Mouse (Mus musculus) ES-E14 (cell line): ENCODE measurements at regions not wholly inside any gene's neighbourhood (a gene's known extent, or its start where the extent isn't known, plus 50 kb on each side); places are given as distances from the start of the nearest gene placed in this dataset.

Experiments
- DNase-seq: peaks from one replicate; pipeline ENCODE4 v3.0.0-alpha.2; 2013; ENCODE audit warnings: low read depth, low spot score
- H3K27ac ChIP-seq: 2 replicates; pipeline ENCODE4 v1.5.1; 2012; ENCODE audit warnings: low read depth, mild to moderate bottlenecking, low read length, moderate library complexity, mixed read lengths; ENCODE audit not compliant: poor library complexity, insufficient read depth, severe bottlenecking
- H3K36me3 ChIP-seq: 2 replicates; pipeline ENCODE4 v1.6.1; 2012; ENCODE audit warnings: mild to moderate bottlenecking, low read length, moderate library complexity, mixed read lengths; ENCODE audit not compliant: control insufficient read depth, poor library complexity, insufficient read depth, severe bottlenecking
- H3K4me1 ChIP-seq, 2 experiments: fragments of 150-350 bp in 1 of 2; sonication (generic) in 1 of 2; 2 replicates each; pipeline ENCODE4 v1.6.1; 2012; ENCODE audit warnings: low read length in 2 of 2, mild to moderate bottlenecking in 1 of 2, mixed read lengths in 1 of 2; ENCODE audit not compliant: control insufficient read depth in 2 of 2, insufficient read depth in 2 of 2, poor library complexity in 1 of 2
- H3K4me3 ChIP-seq, 2 experiments: fragments of 150-350 bp in 1 of 2; sonication (generic) in 1 of 2; 2 replicates each; pipeline ENCODE4 v1.5.1; 2012; ENCODE audit warnings: low read length in 2 of 2, low read depth in 1 of 2, mild to moderate bottlenecking in 1 of 2, mixed read lengths in 1 of 2; ENCODE audit not compliant: insufficient read depth in 1 of 2, poor library complexity in 1 of 2, severe bottlenecking in 1 of 2
- H3K9ac ChIP-seq: 2 replicates; pipeline ENCODE4 v1.6.1; 2012; ENCODE audit warnings: low read depth, mild to moderate bottlenecking, low read length, mixed read lengths; ENCODE audit not compliant: poor library complexity, insufficient read depth, severe bottlenecking
- H3K9me3 ChIP-seq: fragments of 150-350 bp; sonication (generic); 2 replicates; pipeline ENCODE4 v1.6.1; 2012; ENCODE audit warnings: low read depth, mild to moderate bottlenecking, low read length; ENCODE audit not compliant: control insufficient read depth, insufficient read depth
- CHD2 ChIP-seq: IDR thresholded peaks from 2 replicates; pipeline ENCODE4 v1.6.1; 2014; ENCODE audit warnings: mild to moderate bottlenecking, low read depth, low read length, inconsistent platforms
- HCFC1 ChIP-seq: IDR thresholded peaks from 2 replicates; pipeline ENCODE4 v1.6.1; 2012; ENCODE audit warnings: low read length, inconsistent platforms, borderline replicate concordance; ENCODE audit not compliant: insufficient read depth
- MAFK ChIP-seq: IDR thresholded peaks from 2 replicates; pipeline ENCODE4 v1.6.1; 2014; ENCODE audit warnings: mild to moderate bottlenecking, low read depth, low read length, inconsistent platforms; ENCODE audit not compliant: insufficient read depth
- ZC3H11A ChIP-seq: IDR thresholded peaks from 2 replicates; pipeline ENCODE4 v1.6.1; 2012; ENCODE audit warnings: low read depth, mild to moderate bottlenecking, inconsistent platforms, low read length, borderline replicate concordance
- ZNF384 ChIP-seq: IDR thresholded peaks from 2 replicates; pipeline ENCODE4 v1.6.1; 2012; ENCODE audit warnings: low read depth, low read length, inconsistent platforms
- in situ Hi-C, 2 experiments: fragments of 600-800 bp; cut with MboI; formaldehyde crosslinking; loops; one replicate each; pipeline ENCODE4 v1.15.1; 2025; ENCODE audit warnings: low sequenced_read_pairs in 2 of 2, inconsistent platforms in 1 of 2; ENCODE audit not compliant: unreplicated experiment in 2 of 2

DNA sequence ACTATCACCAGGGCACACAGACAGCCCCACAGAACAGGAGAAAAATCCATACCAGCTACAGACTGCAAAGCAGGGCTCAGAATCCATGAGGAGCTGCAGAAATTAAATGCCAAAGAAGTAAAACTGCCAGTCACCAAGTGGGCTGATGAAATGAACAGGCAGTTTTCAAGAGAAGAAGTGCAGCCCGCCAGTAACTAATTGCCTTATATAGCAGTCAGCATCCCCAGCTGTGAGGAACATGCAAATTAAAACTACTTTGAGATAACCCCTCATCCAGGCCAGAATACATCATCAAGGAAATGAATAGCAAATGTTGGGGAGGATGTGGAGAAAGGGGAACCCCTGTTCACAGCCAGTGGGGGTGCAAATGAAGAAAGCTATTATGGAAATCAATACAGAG, 177.3 kb upstream of the Zfp703 start:
- H3K27ac ChIP-seq, result no peak overlapping the region
- TF ChIP-seq ZNF384, result no peak
- no peak for TF ChIP-seq MAFK
- no peak for TF ChIP-seq ZC3H11A
- no peak for TF ChIP-seq CHD2
- no peak for TF ChIP-seq HCFC1
- no peak overlapping the region for H3K9ac ChIP-seq
- no peak for DNase-seq
- no peaks in the 10 kb centered on the region for H3K9me3 ChIP-seq
- H3K36me3 ChIP-seq, result no peaks in the 10 kb centered on the region
- in situ Hi-C loops, result no loop called here
- no peak overlapping the region for H3K4me3 ChIP-seq
- H3K4me1 ChIP-seq, result no peaks in the 10 kb centered on the region

GRCm38 (mm10) chr8:26804089-26804488, 173.0 kb upstream of the Zfp703 start:
- no peak overlapping the region for H3K9ac ChIP-seq
- no peak for DNase-seq
- H3K9me3 ChIP-seq, result no peaks in the 10 kb centered on the region
- in situ Hi-C loops, result no loop called here
- H3K36me3 ChIP-seq, result no peaks in the 10 kb centered on the region
- TF ChIP-seq ZNF384 (no peak), MAFK (no peak), HCFC1 (no peak), CHD2 (no peak), ZC3H11A (no peak)
- H3K4me1 ChIP-seq, result no peaks in the 10 kb centered on the region
- no peak overlapping the region for H3K4me3 ChIP-seq
- H3K27ac ChIP-seq, result no peak overlapping the region

- no peak for DNase-seq
- no peak overlapping the region for H3K27ac ChIP-seq
- no peak for TF ChIP-seq ZC3H11A
- no peak for TF ChIP-seq ZNF384
- no peak for TF ChIP-seq MAFK
- TF ChIP-seq HCFC1, result no peak
- TF ChIP-seq CHD2, result no peak
- H3K4me3 ChIP-seq, result no peak overlapping the region
- H3K36me3 ChIP-seq, result no peaks in the 10 kb centered on the region
- H3K4me1 ChIP-seq, result no peaks in the 10 kb centered on the region
- H3K9ac ChIP-seq, result no peak overlapping the region
- no peaks in the 10 kb centered on the region for H3K9me3 ChIP-seq
- in situ Hi-C loops, result no loop called here
Observed at GRCm38 (mm10) chr8:26804901-26805341, 172.2 kb upstream of the Zfp703 start.

DNA sequence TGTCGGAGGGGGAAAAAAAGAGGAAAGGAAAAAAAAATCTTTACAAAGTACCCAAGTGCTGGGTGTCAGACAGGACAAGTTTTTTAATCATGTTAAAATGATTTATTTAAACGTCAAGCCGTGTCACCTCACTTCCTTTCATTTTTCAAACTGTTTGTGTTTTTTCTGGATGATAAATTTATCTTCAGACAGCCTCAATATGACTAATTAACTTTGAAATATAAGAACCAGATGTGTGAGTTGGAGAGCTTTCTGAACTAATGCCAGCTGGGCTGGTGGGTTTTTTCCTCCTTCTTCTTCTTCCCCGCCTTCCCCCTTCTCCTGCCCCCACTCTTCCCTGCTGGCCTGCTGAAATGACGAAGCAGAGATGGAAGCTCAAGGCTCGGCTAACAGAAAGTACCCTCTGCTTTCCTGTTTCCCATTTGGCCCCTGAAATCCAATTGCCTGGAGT, 171.7 kb upstream of the Zfp703 start:
- H3K4me1 ChIP-seq, result no peaks in the 10 kb centered on the region
- H3K27ac ChIP-seq, result no peak overlapping the region
- TF ChIP-seq HCFC1 (no peak), MAFK (no peak), ZC3H11A (no peak), CHD2 (no peak)
- in situ Hi-C loops, result no loop called here
- H3K4me3 ChIP-seq, result no peak overlapping the region
- H3K9ac ChIP-seq, result no peak overlapping the region
- DNase-seq, result no peak
- no peaks in the 10 kb centered on the region for H3K9me3 ChIP-seq
- H3K36me3 ChIP-seq, result no peaks in the 10 kb centered on the region

GRCm38 (mm10) chr8:26808111-26808651, 168.9 kb upstream of the Zfp703 start:
- TF ChIP-seq HCFC1 (no peak), MAFK (no peak), ZNF384 (no peak), CHD2 (no peak), ZC3H11A (no peak)
- Histone ChIP-seq H3K9me3 (no peaks in the 10 kb centered on the region), H3K4me3 (no peak overlapping the region), H3K27ac (no peak overlapping the region), H3K36me3 (no peaks in the 10 kb centered on the region), H3K4me1 (no peaks in the 10 kb centered on the region), H3K9ac (no peak overlapping the region)
- no peak for DNase-seq
- in situ Hi-C loops, result no loop called here
